Mouse (Mus musculus): ENCODE results near the gene Immt.
"Not testable (repeated sequence)": the region's sequence is repeated elsewhere in the genome, so short reads cannot be mapped to it uniquely, and the experiment has no call there.

Gene Immt

GRCm38 (mm10) chr6:71840597-71841290 lies 9.6 kb downstream of the Immt start:
- DNase-seq (ENCODE audit: low spot score) = no peak

- DNase-seq (ENCODE audit: low spot score) = not testable (repeated sequence)
Measured at GRCm38 (mm10) chr6:71846906-71847305, 15.8 kb downstream of the Immt start.

GRCm38 (mm10) chr6:71867751-71868150 lies 36.6 kb downstream of the Immt start:
- DNase-seq (ENCODE audit: low spot score) = no peak

- DNase-seq (ENCODE audit: low spot score) = no peak
Measured at GRCm38 (mm10) chr6:71868809-71869208, 37.7 kb downstream of the Immt start.

GRCm38 (mm10) chr6:71871396-71871795 lies 40.3 kb downstream of the Immt start:
- no peak for DNase-seq (ENCODE audit: low spot score)

GRCm38 (mm10) chr6:71877965-71878760 lies 47.0 kb downstream of the Immt start:
- DNase-seq (ENCODE audit: low spot score) = no peak

- no peak for DNase-seq (ENCODE audit: low spot score)
Measured at GRCm38 (mm10) chr6:71893263-71893662, 62.1 kb downstream of the Immt start.

GRCm38 (mm10) chr6:71907702-71908235 lies 76.6 kb downstream of the Immt start:
- no peak for DNase-seq (ENCODE audit: low spot score)

- peak; percentile 88 for DNase-seq (ENCODE audit: low spot score)
Measured at GRCm38 (mm10) chr6:71908481-71909381, 77.6 kb downstream of the Immt start, which contains the start of the genes Ptcd3 and Polr1a. TSS of gene Ptcd3 (minus strand) at chr6:71908750. TSS of gene Polr1a (plus strand) at chr6:71909053.

GRCm38 (mm10) chr6:71909384-71909783 lies 78.3 kb downstream of the Immt start:
- DNase-seq (ENCODE audit: low spot score) = no peak

GRCm38 (mm10) chr6:71909840-71910239 lies 78.7 kb downstream of the Immt start:
- DNase-seq (ENCODE audit: low spot score) = no peak

GRCm38 (mm10) chr6:71911686-71912450 lies 80.7 kb downstream of the Immt start:
- DNase-seq (ENCODE audit: low spot score) = no peak

GRCm38 (mm10) chr6:71920752-71921151 lies 89.6 kb downstream of the Immt start:
- DNase-seq (ENCODE audit: low spot score) = no peak

- DNase-seq (ENCODE audit: low spot score) = not testable (repeated sequence)
Measured at GRCm38 (mm10) chr6:71925233-71925632, 94.1 kb downstream of the Immt start.

Measured in ovary, postnatal 36 days (tissue).